Mouse (Mus musculus) CH12.LX (cell line): ENCODE results near the gene Actl11. TPM values are rescaled to one million over a fixed set of nuclear protein-coding genes. Genes with fewer than 3 reads are reported as not detected.

ENCODE experiments used
- DNase-seq: peaks from one replicate; pipeline ENCODE4 v3.0.0-alpha.2; 2013; ENCODE audit errors: extremely low read depth
- H3K27ac ChIP-seq: 2 replicates; pipeline ENCODE4 v1.5.1; 2012; ENCODE audit warnings: low read depth, mild to moderate bottlenecking, control low read depth, moderate library complexity; ENCODE audit not compliant: insufficient read depth
- H3K27me3 ChIP-seq: replicated peaks from 2 replicates; pipeline ENCODE3; 2012; ENCODE audit warnings: inconsistent platforms
- H3K36me3 ChIP-seq, 2 experiments: replicated peaks in 1 of 2; 2 replicates each; pipeline versions ENCODE3 to v1.6.1; 2012; ENCODE audit warnings: inconsistent platforms in 1 of 2, low read length in 1 of 2, mild to moderate bottlenecking in 1 of 2, mixed read lengths in 1 of 2, moderate library complexity in 1 of 2; ENCODE audit not compliant: control insufficient read depth in 1 of 2, insufficient read depth in 1 of 2
- H3K4me1 ChIP-seq, 2 experiments: 2 replicates each; pipeline ENCODE4 v1.6.1; 2012; ENCODE audit warnings: inconsistent platforms in 1 of 2, moderate library complexity in 1 of 2; ENCODE audit not compliant: insufficient read depth in 2 of 2, control insufficient read depth in 1 of 2
- H3K4me2 ChIP-seq: 2 replicates; pipeline ENCODE4 v1.6.1; 2012; ENCODE audit warnings: low read depth, mild to moderate bottlenecking, control low read depth; ENCODE audit not compliant: poor library complexity, insufficient read depth, severe bottlenecking
- H3K4me3 ChIP-seq, 3 experiments: fragments of 150-350 bp in 1 of 3; sonication (generic) in 1 of 3; replicated peaks in 1 of 3; 2 replicates each; pipeline versions ENCODE3 to v1.5.1; 2011 to 2012; ENCODE audit warnings: low read depth in 2 of 3, low read length in 2 of 3, mild to moderate bottlenecking in 2 of 3, moderate library complexity in 2 of 3, control low read depth in 1 of 3, improper control_type of control experiment in 1 of 3, inconsistent platforms in 1 of 3, mixed read lengths in 1 of 3; ENCODE audit not compliant: poor library complexity in 1 of 3
- H3K79me2 ChIP-seq: replicated peaks from 2 replicates; pipeline ENCODE4 v1.6.1; 2012; ENCODE audit warnings: mild to moderate bottlenecking, moderate library complexity; ENCODE audit not compliant: control insufficient read depth, poor library complexity, insufficient read depth, severe bottlenecking; ENCODE audit errors: extremely low read depth
- H3K9ac ChIP-seq: 2 replicates; pipeline ENCODE4 v1.6.1; 2012; ENCODE audit warnings: low read depth, mild to moderate bottlenecking, control low read depth, moderate library complexity; ENCODE audit not compliant: insufficient read depth
- H3K9me3 ChIP-seq: replicated peaks from 2 replicates; pipeline ENCODE3; 2012; ENCODE audit warnings: low read length, inconsistent platforms, mixed read lengths
- CHD1 ChIP-seq: IDR thresholded peaks from 2 replicates; pipeline ENCODE4 v1.6.1; 2012; ENCODE audit warnings: low read depth, low read length, improper control_type of control experiment, inconsistent platforms
- E2F4 ChIP-seq: IDR thresholded peaks from 2 replicates; pipeline ENCODE4 v1.6.1; 2011; ENCODE audit warnings: low read depth, low read length, improper control_type of control experiment; ENCODE audit not compliant: insufficient replicate concordance
- ELF1 ChIP-seq: IDR thresholded peaks from 2 replicates; pipeline ENCODE4 v1.6.1; 2014; ENCODE audit warnings: low read depth, mild to moderate bottlenecking, inconsistent platforms, low read length, improper control_type of control experiment
- EP300 ChIP-seq: IDR thresholded peaks from 2 replicates; pipeline ENCODE4 v1.6.1; 2011; ENCODE audit warnings: low read length, improper control_type of control experiment
- ETS1 ChIP-seq: conservative IDR thresholded peaks from 2 replicates; pipeline ENCODE4 v1.6.1; 2012; ENCODE audit warnings: low read depth, mild to moderate bottlenecking, inconsistent platforms, low read length, improper control_type of control experiment, moderate library complexity
- JUN ChIP-seq: IDR thresholded peaks from 2 replicates; pipeline ENCODE4 v1.6.1; 2011; ENCODE audit warnings: low read depth, mild to moderate bottlenecking, low read length, improper control_type of control experiment, moderate library complexity; ENCODE audit not compliant: insufficient read depth
- JUND ChIP-seq: conservative IDR thresholded peaks from 2 replicates; pipeline ENCODE4 v1.6.1; 2011; ENCODE audit warnings: low read depth, low read length, improper control_type of control experiment
- MAFK ChIP-seq: IDR thresholded peaks from 2 replicates; pipeline ENCODE4 v1.6.1; 2011; ENCODE audit warnings: low read length, improper control_type of control experiment; ENCODE audit not compliant: insufficient replicate concordance
- MAX ChIP-seq: IDR thresholded peaks from 2 replicates; pipeline ENCODE4 v1.6.1; 2011; ENCODE audit warnings: low read length, improper control_type of control experiment
- MAZ ChIP-seq: IDR thresholded peaks from 2 replicates; pipeline ENCODE4 v1.6.1; 2012; ENCODE audit warnings: low read depth, mild to moderate bottlenecking, inconsistent platforms, low read length, improper control_type of control experiment, moderate library complexity
- MEF2A ChIP-seq: IDR thresholded peaks from 2 replicates; pipeline ENCODE4 v1.6.1; 2014; ENCODE audit warnings: low read depth, mild to moderate bottlenecking, inconsistent platforms, low read length, improper control_type of control experiment, borderline replicate concordance
- MXI1 ChIP-seq: IDR thresholded peaks from 2 replicates; pipeline ENCODE4 v1.6.1; 2011; ENCODE audit warnings: mild to moderate bottlenecking, low read depth, low read length, improper control_type of control experiment
- MYC ChIP-seq: IDR thresholded peaks from 2 replicates; pipeline ENCODE4 v1.6.1; 2011; ENCODE audit warnings: low read depth, mild to moderate bottlenecking, improper control_type of control experiment, low read length
- NELFE ChIP-seq: IDR thresholded peaks from 2 replicates; pipeline ENCODE4 v1.6.1; 2011; ENCODE audit warnings: low read depth, low read length, improper control_type of control experiment
- NRF1 ChIP-seq: IDR thresholded peaks from 2 replicates; pipeline ENCODE4 v1.6.1; 2014; ENCODE audit warnings: low read depth, mild to moderate bottlenecking, inconsistent platforms, low read length, improper control_type of control experiment, moderate library complexity
- PAX5 ChIP-seq: IDR thresholded peaks from 2 replicates; pipeline ENCODE4 v1.6.1; 2012; ENCODE audit warnings: low read length, inconsistent platforms, mixed read lengths
- POLR2A ChIP-seq: IDR thresholded peaks from 2 replicates; pipeline ENCODE4 v1.6.1; 2011; ENCODE audit warnings: low read depth, mild to moderate bottlenecking, improper control_type of control experiment, low read length
- RAD21 ChIP-seq: IDR thresholded peaks from 2 replicates; pipeline ENCODE4 v1.6.1; 2011; ENCODE audit warnings: low read depth, mild to moderate bottlenecking, low read length, improper control_type of control experiment, moderate library complexity
- SMC3 ChIP-seq: IDR thresholded peaks from 2 replicates; pipeline ENCODE4 v1.6.1; 2011; ENCODE audit warnings: low read depth, low read length, improper control_type of control experiment
- TBP ChIP-seq: conservative IDR thresholded peaks from 2 replicates; pipeline ENCODE4 v1.6.1; 2011; ENCODE audit warnings: low read depth, low read length, improper control_type of control experiment
- UBTF ChIP-seq: IDR thresholded peaks from 2 replicates; pipeline ENCODE4 v1.6.1; 2012; ENCODE audit warnings: low read depth, mild to moderate bottlenecking, inconsistent platforms, low read length, improper control_type of control experiment, moderate library complexity
- ZKSCAN1 ChIP-seq: IDR thresholded peaks from 2 replicates; pipeline ENCODE4 v1.6.1; 2012; ENCODE audit warnings: low read depth, inconsistent platforms, low read length, improper control_type of control experiment, borderline replicate concordance
- ZMIZ1 ChIP-seq: IDR thresholded peaks from 2 replicates; pipeline ENCODE4 v1.6.1; 2012; ENCODE audit warnings: low read depth, mild to moderate bottlenecking, inconsistent platforms, low read length, improper control_type of control experiment
- ZNF384 ChIP-seq: IDR thresholded peaks from 2 replicates; pipeline ENCODE4 v1.6.1; 2012; ENCODE audit warnings: low read depth, low read length, improper control_type of control experiment, inconsistent platforms
- dilution Hi-C: fragments of 300-500 bp; cut with MboI; formaldehyde crosslinking; loops from 2 replicates; pipeline ENCODE4 v1.14.3; 2020; ENCODE audit warnings: low sequenced_read_pairs; ENCODE audit not compliant: extremely low pct_unique_long_range_greater_than_20kb, extremely low pct_ligation_motif_present
- in situ Hi-C: fragments of 300-500 bp; cut with MboI; formaldehyde crosslinking; loops from 3 replicates; pipeline ENCODE4 v1.14.3; 2019; ENCODE audit warnings: low sequenced_read_pairs, low pct_ligation_motif_present, low pct_unique_long_range_greater_than_20kb, mixed read lengths
- polyA plus RNA-seq: library from polyadenylated mRNA; unstranded; fragments of >175 nt; gene quantifications from 2 replicates; pipeline ENCODE4 v1.2.1, GENCODE M21; 2012; ENCODE audit warnings: low read depth; ENCODE audit not compliant: insufficient read length
- total RNA-seq, 2 experiments: library from RNA; depleted of rRNA; stranded (reverse); fragments of 300-350 nt in 1 of 2; fragments of >200 nt in 1 of 2; gene quantifications; 2 replicates each; pipeline ENCODE4 v1.2.3; 2012 to 2014

Gene Actl11
- total and polyA plus RNA-seq, 3 experiments = not detected

- dilution Hi-C loops (no loop called here), in situ Hi-C loops (loop anchor here (5.0 kb wide), 1 partner anchor 89 kb away; no protein-coding TSS in a partner anchor)
- no peak for DNase-seq
- Histone ChIP-seq H3K79me2 (no peaks in the 10 kb centered on the region), H3K36me3 (peaks cover 59 to 95% of the 10 kb centered on the region in 2 experiments), H3K4me2 (no peak overlapping the region), H3K27ac (no peak overlapping the region), H3K9me3 (no peaks in the 10 kb centered on the region), H3K4me3 (no peak overlapping the region), H3K27me3 (no peaks in the 10 kb centered on the region), H3K4me1 (peaks cover 0 to 4% of the 10 kb centered on the region in 2 experiments; a peak in 2 of 4 replicates), H3K9ac (no peak overlapping the region)
- TF ChIP-seq SMC3 = no peak
- no peak for TF ChIP-seq MAFK
- no peak for TF ChIP-seq MAX
- no peak for TF ChIP-seq JUN
- TF ChIP-seq CHD1 = no peak
Observed at GRCm38 (mm10) chr9:107968531-107968930, 40.3 kb downstream of the Actl11 start.

DNA sequence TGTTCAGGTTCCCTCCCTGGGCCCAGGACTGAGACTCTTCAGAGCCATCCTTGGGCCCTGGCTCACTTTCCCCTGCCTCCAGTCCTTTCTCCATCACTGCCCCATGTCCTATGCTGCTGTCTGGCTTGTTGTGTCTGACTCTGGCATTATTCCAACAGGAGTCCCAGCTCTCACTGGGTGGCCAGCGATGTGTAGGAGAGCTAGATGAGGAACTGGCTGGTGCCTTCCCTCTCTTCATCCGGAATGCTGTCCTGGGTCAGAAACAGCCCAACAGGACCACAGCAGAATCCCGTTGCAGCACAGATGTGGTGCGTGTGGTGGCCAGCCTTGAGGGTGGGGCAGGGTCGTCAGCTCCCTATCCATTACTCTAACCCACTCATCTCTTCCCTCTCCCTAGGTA is 42.0 kb downstream of the Actl11 start:
- H3K36me3 ChIP-seq = peaks cover 46 to 79% of the 10 kb centered on the region in 2 experiments
- TF ChIP-seq PAX5 (no peak), NELFE (no peak), NRF1 (no peak), MAZ (no peak), CHD1 (no peak), TBP (no peak), JUN (no peak), MYC (no peak)

DNA sequence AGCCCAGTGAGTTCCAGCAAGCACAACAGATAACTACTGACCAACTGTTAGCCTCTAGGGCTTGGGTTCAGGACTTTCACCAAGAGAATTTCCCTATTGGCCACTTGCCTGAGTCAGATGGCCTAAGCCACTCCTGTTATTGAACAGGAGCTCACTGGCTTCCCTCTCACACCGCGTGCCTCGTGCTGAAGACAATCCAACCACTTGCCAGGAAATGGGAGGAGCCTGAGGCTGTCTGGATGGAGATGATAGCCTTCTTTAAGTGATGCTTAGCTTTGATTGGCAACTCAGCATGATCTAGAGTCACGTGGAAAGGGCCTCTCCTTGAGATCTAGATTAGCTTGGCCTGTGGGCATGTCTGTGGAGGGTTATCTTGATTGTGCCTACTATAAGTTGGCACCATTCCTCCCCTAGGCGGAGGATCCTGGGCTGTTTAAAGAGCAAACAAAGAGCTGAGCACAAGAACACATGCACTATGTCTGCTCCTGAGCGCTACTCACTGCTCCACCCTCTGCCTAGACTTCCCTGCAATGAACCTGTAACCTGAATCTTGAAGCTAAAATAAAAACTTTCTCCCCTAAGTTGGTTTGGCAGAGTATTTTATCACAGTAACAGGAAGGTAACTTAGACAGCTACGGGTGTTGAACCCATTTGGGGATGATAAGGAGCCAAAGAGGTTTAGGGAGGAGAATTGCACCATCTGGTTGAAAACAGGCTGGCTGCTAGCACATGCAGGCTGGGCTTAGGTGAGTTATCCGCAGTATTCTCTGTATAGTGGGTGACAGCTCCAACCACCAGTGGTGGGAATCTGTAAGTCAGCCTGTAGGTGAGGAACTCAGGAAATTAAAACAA is 43.6 kb downstream of the Actl11 start:
- H3K4me2 ChIP-seq = no peak overlapping the region
- no peak overlapping the region for H3K4me3 ChIP-seq
- peaks cover 38 to 68% of the 10 kb centered on the region in 2 experiments for H3K36me3 ChIP-seq
- H3K4me1 ChIP-seq = peaks cover 8 to 20% of the 10 kb centered on the region in 2 experiments
- no peaks in the 10 kb centered on the region for H3K79me2 ChIP-seq
- H3K27me3 ChIP-seq = no peaks in the 10 kb centered on the region
- dilution Hi-C loops (no loop called here), in situ Hi-C loops (no loop called here)
- no peak overlapping the region for H3K27ac ChIP-seq
- no peak overlapping the region for H3K9ac ChIP-seq
- no peaks in the 10 kb centered on the region for H3K9me3 ChIP-seq
- DNase-seq = no peak
- TF ChIP-seq EP300 (no peak), MAX (no peak), JUND (no peak), ZKSCAN1 (no peak), ZMIZ1 (no peak), TBP (no peak), UBTF (no peak), CHD1 (no peak), ELF1 (no peak), PAX5 (no peak), POLR2A (no peak), ETS1 (no peak), RAD21 (no peak), MYC (no peak), MEF2A (no peak), ZNF384 (no peak), MXI1 (no peak), E2F4 (no peak), SMC3 (no peak)

More for the DNA sequence above, 42.0 kb downstream of the Actl11 start:
- Histone ChIP-seq H3K4me3 (no peak overlapping the region), H3K4me2 (no peak overlapping the region), H3K4me1 (peaks cover 4 to 11% of the 10 kb centered on the region in 2 experiments), H3K79me2 (no peaks in the 10 kb centered on the region), H3K9ac (no peak overlapping the region), H3K27ac (no peak overlapping the region), H3K27me3 (no peaks in the 10 kb centered on the region), H3K9me3 (no peaks in the 10 kb centered on the region)
- dilution Hi-C loops = no loop called here
- in situ Hi-C loops = no loop called here
- DNase-seq = no peak
